Mouse (Mus musculus) limb, embryonic 13.5 days (tissue): ENCODE measurements around the gene Cnot3. TPM values are rescaled to one million over a fixed set of nuclear protein-coding genes. Genes with fewer than 3 reads are reported as not detected.

Experiments
- ATAC-seq: fragments of 200-750 bp; cut with Nextera tagmentation; 2 replicates; pipeline ENCODE4 v1.8.0; 2017; ENCODE audit warnings: low read depth, moderate number of reproducible peaks, moderate TSS enrichment; ENCODE audit not compliant: low FRiP score
- H3K27ac ChIP-seq: fragments of 300-500 bp; sonication (generic); 2 replicates; pipeline ENCODE4 v1.5.1; 2015; ENCODE audit warnings: inconsistent platforms, mild to moderate bottlenecking, moderate library complexity
- H3K27me3 ChIP-seq: fragments of 300-500 bp; sonication (generic); 2 replicates; pipeline ENCODE4 v1.6.1; 2015; ENCODE audit warnings: mild to moderate bottlenecking, inconsistent platforms
- H3K36me3 ChIP-seq: fragments of 300-500 bp; sonication (generic); 2 replicates; pipeline ENCODE4 v1.6.1; 2015; ENCODE audit warnings: inconsistent platforms, mild to moderate bottlenecking, moderate library complexity
- H3K4me1 ChIP-seq: fragments of 300-500 bp; sonication (generic); 2 replicates; pipeline ENCODE4 v1.6.1; 2015; ENCODE audit warnings: inconsistent platforms
- H3K4me2 ChIP-seq: fragments of 300-500 bp; sonication (generic); replicated peaks from 2 replicates; pipeline ENCODE4 v1.6.1; 2015; ENCODE audit warnings: inconsistent platforms, mild to moderate bottlenecking, moderate library complexity
- H3K4me3 ChIP-seq: fragments of 300-500 bp; sonication (generic); 2 replicates; pipeline ENCODE4 v1.5.1; 2015; ENCODE audit warnings: moderate library complexity, mild to moderate bottlenecking, inconsistent platforms
- H3K9ac ChIP-seq: fragments of 300-500 bp; sonication (generic); 2 replicates; pipeline ENCODE4 v1.6.1; 2015; ENCODE audit warnings: mild to moderate bottlenecking, inconsistent platforms
- H3K9me3 ChIP-seq: fragments of 300-500 bp; sonication (generic); 2 replicates; pipeline ENCODE4 v1.6.1; 2016; ENCODE audit warnings: inconsistent platforms
- WGBS: fragments of 180-500 bp; shearing (Covaris S2); methylation state at CpG from one replicate; pipeline ENCODE4 v1.1.7; 2015; 5-methylcytosine and 5-hydroxymethylcytosine counted together
- polyA plus RNA-seq: library from polyadenylated mRNA; unstranded; fragments of >200 nt; fragmentation: Nextera tagmentation; extraction: Ambion mirVana; gene quantifications from 2 replicates; pipeline ENCODE4 v1.2.1, GENCODE M21; 2015

Gene Cnot3
- polyA plus RNA-seq, 1 experiment from 2014 or later, result 63.7 TPM

DNA sequence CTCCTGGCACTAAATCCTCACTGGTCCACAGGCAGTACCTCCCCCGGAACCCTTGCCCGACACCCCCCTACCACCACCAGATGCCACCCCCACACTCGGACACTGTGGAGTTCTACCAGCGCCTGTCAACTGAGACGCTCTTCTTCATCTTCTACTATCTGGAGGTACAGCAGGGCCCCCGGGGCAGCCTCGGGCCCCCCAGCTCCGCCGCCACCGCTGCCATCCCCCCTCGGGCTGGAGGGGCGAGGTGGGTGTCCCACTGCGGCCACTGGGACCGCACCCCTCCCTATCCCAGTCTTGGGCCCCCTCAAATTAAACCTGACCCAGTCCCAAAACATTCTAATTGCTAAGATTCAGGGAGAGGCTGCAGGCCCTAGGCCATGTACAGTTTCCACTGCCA lies 13.5 kb downstream of the Cnot3 start:
- H3K27me3 ChIP-seq, result no peaks in the 10 kb centered on the region
- H3K9me3 ChIP-seq, result no peaks in the 10 kb centered on the region
- no peak for ATAC-seq
- H3K4me2 ChIP-seq, result no peak overlapping the region
- peaks cover 100% of the 10 kb centered on the region for H3K36me3 ChIP-seq
- H3K4me3 ChIP-seq, result no peak overlapping the region
- no peak overlapping the region for H3K27ac ChIP-seq
- peaks cover 6% of the 10 kb centered on the region for H3K4me1 ChIP-seq
- H3K9ac ChIP-seq, result no peak overlapping the region
- WGBS, result 94% methylated on average over 14 of the region's 14 CpGs

DNA sequence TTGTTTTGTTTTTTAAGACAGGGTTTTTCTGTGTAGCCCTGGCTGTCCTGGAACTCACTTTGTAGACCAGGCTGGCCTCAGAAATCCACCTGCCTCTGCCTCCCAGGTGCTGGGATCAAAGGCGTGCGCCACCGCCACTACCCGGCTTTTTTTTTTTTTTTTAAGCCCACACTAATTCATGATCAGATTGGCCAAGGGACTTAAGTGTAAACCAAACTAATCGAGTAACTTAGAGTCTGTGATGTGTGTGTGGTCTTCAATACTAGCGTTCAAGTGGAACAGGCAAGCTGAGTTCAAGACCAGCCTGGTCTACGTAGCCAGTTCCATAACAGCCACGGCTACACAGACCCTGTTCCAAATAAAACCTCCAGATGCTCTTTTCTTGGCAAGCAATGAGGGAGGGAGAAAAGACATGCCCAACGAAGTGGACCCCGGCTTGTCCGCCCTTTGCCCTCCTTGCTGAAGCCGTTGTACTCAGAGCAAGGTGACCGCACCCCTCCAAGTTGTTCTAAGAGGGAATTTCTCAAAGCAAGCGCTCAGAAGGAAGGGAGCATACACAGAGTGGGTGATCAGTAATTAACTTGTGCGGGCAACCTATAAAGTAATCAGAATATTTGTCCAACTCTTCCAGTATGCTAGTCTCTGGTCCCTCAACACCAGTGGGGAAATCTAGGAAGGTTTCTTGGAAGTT lies 19.6 kb downstream of the Cnot3 start:
- Histone ChIP-seq H3K4me1 (peaks cover 23% of the 10 kb centered on the region), H3K27ac (peak overlapping the region; percentile 81), H3K4me2 (peak overlapping the region; percentile 86), H3K9me3 (no peaks in the 10 kb centered on the region), H3K36me3 (peaks cover 40% of the 10 kb centered on the region), H3K9ac (peak overlapping the region; percentile 84), H3K27me3 (no peaks in the 10 kb centered on the region), H3K4me3 (peak overlapping the region; percentile 77)
- ATAC-seq, result peak; percentile 4; the same call in 1 of the 2 replicates
- 37% methylated on average over 15 of the region's 15 CpGs for WGBS

DNA sequence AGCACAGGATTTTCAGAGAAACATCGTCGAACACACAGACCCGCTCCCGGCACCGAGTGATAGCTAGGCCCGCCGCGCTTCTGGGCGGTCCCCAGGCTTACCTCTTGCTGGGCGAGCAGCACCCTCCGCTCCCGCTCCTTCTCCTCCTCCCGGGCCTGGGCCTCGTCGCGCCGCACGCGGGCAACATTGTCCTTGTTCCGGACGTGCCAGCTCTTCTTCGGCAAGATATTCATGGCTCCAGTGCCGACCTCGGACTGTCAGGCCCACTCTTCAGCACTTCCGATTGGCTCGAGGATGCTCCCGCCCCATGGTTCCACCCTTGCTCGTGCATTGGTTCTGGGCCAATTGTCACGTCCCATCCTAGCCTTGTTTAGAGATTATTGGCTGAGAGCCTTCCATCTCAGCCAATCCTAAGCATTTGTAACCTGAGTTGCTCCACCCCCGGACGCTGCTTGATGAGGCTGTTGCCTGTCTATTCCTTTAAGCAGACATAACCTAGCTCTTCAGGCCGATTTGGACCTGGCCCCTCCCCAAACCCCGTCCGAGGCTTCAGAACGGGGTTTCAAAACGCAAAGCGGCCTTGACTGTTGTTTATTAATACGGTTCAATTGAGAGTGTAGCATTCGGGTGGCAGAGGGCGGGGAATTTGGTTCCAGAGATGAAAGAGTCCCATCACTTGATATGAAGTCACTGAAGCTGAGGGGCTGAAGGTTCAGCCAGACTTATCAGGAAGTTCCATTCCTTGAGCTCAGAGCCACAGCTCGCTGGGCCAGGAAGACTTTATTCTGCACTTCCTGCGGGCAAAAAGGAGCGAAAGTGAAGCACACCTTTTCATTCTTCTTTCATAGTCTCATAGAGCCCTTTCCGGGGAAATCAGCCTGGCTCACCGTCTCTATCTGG lies 20.4 kb downstream of the Cnot3 start, which contains the start of gene Leng1:
Gene Leng1, minus strand, starts transcription at position 626 of the 900 bp plus-strand sequence.
- peak; percentile 98 for ATAC-seq
- 4% methylated on average over 45 of the region's 45 CpGs for WGBS

DNA sequence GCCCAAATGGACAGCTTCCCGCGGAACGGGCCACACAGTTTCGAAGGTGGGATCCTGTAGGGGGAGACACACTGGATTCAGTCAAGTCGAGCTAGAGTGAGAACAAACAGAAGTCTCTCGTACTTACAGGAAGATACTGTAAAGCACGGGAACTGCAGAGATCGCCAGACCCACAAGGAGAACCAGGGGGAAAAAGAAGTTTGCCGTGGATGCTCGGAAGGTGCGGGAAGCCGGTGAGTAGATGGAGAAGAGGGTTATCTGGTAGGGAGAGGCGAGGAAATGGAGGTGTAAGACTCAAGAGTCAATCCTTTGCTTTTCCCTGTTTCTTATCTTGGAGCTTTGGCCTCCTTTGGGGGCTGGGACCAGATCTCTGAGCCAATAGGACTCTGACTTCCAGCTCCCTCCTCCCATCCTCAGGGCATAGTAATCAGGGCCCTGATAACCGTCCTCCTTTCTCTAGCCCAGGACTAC lies 21.9 kb downstream of the Cnot3 start:
- Histone ChIP-seq H3K4me1 (peaks cover 23% of the 10 kb centered on the region), H3K9me3 (no peaks in the 10 kb centered on the region), H3K36me3 (peaks cover 17% of the 10 kb centered on the region), H3K27me3 (no peaks in the 10 kb centered on the region), H3K27ac (no peak overlapping the region), H3K4me3 (no peak overlapping the region), H3K4me2 (peak overlapping the region; percentile 31), H3K9ac (no peak overlapping the region)
- 13% methylated on average over 14 of the region's 14 CpGs for WGBS
- ATAC-seq, result no peak

More for the DNA sequence above, 20.4 kb downstream of the Cnot3 start, which contains the start of gene Leng1:
- H3K4me2 ChIP-seq, result peak within 1 kb of the TSS; percentile 86
- no peaks in the 10 kb centered on the region for H3K9me3 ChIP-seq
- peak within 1 kb of the TSS; percentile 84 for H3K9ac ChIP-seq
- peaks cover 23% of the 10 kb centered on the region for H3K4me1 ChIP-seq
- peak within 1 kb of the TSS; percentile 77 for H3K4me3 ChIP-seq
- H3K27me3 ChIP-seq, result no peaks in the 10 kb centered on the region
- peaks cover 32% of the 10 kb centered on the region for H3K36me3 ChIP-seq
- peak within 1 kb of the TSS; percentile 81 for H3K27ac ChIP-seq

DNA sequence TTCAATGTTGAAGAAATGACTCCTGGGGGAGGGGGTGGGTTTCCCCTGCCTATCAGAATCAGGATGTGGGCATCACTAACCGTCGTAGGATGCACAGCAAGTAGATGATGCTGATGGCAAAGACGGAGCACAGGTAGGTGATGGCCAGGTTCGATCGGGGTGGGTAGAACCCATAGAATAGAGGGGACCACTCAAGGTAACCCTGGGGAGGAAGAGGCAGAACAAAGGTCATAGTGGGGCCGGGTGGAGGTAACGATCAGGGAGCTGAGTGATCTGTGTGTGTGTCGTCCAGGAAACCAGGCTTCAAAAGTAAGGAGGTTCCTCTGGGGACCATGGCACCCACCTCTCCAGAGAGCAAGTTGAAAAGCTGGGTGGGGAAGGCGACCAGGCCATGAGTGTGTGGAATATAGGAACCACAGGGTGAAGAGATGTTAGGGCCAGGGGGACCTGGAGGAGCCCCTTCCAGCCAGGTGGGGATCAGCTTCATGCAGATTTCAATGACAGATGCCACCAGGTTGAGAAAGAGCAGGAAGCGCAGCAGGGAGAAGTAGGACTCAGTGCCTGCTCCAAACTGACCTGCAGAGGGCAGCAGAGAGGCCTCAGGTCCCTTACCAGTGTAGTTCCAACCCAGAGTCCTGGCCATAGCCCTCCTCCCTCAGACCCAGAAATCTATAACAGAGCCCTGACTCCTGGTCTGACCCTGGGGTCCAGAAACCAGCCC lies 29.6 kb downstream of the Cnot3 start:
- H3K36me3 ChIP-seq, result peaks cover 17% of the 10 kb centered on the region
- H3K4me3 ChIP-seq, result no peak overlapping the region
- no peak overlapping the region for H3K4me2 ChIP-seq
- H3K9me3 ChIP-seq, result no peaks in the 10 kb centered on the region
- 71% methylated on average over 10 of the region's 10 CpGs for WGBS
- ATAC-seq, result peak; percentile 81
- H3K27ac ChIP-seq, result no peak overlapping the region
- no peak overlapping the region for H3K9ac ChIP-seq
- no peaks in the 10 kb centered on the region for H3K27me3 ChIP-seq
- no peaks in the 10 kb centered on the region for H3K4me1 ChIP-seq

DNA sequence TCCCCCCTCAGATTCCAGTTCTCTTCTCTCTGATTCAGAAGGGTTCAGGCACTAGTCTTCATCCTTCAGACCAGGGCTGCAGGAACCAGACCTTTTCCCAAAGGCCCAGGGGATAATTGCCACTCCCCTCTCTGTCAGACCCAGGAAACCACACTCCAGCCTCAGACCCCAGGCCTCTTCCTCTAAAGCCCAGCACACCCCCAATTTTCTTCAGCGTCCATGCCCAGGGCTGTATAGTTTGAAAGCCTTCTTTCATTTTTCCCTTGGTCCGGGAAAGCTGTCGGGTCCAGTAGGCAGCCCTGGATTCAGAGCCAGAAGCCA lies 30.1 kb downstream of the Cnot3 start:
- H3K9ac ChIP-seq, result no peak overlapping the region
- ATAC-seq, result 0 out of 2 replicates have a peak, but pooled peaks have one; percentile 10
- 79% methylated on average over 3 of the region's 3 CpGs for WGBS

DNA sequence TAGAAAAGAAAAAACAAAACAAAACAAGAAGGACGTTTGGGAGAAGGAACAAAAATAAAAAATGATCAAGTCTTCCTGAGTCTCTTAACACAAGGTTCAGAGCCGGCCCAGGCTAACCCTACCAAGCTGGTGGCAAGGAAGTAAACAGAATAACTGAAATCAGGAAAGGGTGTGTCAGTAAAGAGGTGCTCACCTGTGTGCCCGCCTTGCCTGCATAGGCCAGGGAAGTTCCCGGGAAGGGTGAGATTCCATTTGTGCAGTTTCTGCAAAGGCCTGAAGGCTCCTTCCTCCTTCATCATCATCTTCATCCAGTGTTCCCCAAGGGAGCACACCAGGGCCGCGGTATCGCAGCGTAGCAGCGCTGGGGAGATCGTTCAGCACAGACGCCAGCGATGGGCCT lies 31.3 kb downstream of the Cnot3 start:
- Histone ChIP-seq H3K27ac (no peak overlapping the region), H3K9ac (peak overlapping the region; percentile 25; the same call in 1 of the 2 replicates), H3K4me2 (no peak overlapping the region), H3K36me3 (peaks cover 28% of the 10 kb centered on the region), H3K4me3 (no peak overlapping the region), H3K27me3 (no peaks in the 10 kb centered on the region), H3K9me3 (no peaks in the 10 kb centered on the region), H3K4me1 (no peaks in the 10 kb centered on the region)
- no peak for ATAC-seq
- 89% methylated on average over 12 of the region's 12 CpGs for whole genome bisulfite sequencing

More for the DNA sequence above, 30.1 kb downstream of the Cnot3 start:
- H3K4me3 ChIP-seq, result no peak overlapping the region
- no peaks in the 10 kb centered on the region for H3K27me3 ChIP-seq
- H3K9me3 ChIP-seq, result no peaks in the 10 kb centered on the region
- H3K4me2 ChIP-seq, result no peak overlapping the region
- no peaks in the 10 kb centered on the region for H3K4me1 ChIP-seq
- peaks cover 18% of the 10 kb centered on the region for H3K36me3 ChIP-seq
- H3K27ac ChIP-seq, result no peak overlapping the region

DNA sequence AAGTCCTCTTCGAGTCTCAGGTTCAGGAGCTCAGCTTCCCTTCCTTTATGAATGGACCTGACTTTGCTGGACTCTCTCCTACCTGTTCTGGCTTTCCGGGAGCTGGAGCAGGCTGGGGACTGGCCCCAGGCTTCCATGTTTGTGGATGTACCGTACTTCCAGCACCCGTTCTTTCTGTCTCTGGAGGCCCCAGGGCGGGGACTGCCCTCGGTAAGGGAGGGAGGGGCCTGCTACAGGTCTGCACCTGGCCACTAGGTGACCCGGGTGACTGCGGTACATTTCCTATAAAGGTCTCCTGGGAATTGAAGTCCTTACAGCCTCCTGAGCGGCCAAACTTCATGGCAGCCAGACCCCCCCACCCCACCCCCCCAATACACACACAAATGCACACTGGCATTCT lies 32.3 kb downstream of the Cnot3 start, which contains the start of gene Tmc4:
Gene Tmc4, minus strand, starts transcription at position 212 of the 400 bp plus-strand sequence.
- Histone ChIP-seq H3K4me1 (no peaks in the 10 kb centered on the region), H3K9me3 (no peaks in the 10 kb centered on the region), H3K36me3 (peaks cover 36% of the 10 kb centered on the region), H3K27ac (no peak within 1 kb of the TSS), H3K4me2 (no peak within 1 kb of the TSS), H3K9ac (peak within 1 kb of the TSS; percentile 25; the same call in 1 of the 2 replicates), H3K4me3 (no peak within 1 kb of the TSS), H3K27me3 (no peaks in the 10 kb centered on the region)
- no peak for ATAC-seq
- WGBS, result 44% methylated on average over 9 of the region's 9 CpGs

DNA sequence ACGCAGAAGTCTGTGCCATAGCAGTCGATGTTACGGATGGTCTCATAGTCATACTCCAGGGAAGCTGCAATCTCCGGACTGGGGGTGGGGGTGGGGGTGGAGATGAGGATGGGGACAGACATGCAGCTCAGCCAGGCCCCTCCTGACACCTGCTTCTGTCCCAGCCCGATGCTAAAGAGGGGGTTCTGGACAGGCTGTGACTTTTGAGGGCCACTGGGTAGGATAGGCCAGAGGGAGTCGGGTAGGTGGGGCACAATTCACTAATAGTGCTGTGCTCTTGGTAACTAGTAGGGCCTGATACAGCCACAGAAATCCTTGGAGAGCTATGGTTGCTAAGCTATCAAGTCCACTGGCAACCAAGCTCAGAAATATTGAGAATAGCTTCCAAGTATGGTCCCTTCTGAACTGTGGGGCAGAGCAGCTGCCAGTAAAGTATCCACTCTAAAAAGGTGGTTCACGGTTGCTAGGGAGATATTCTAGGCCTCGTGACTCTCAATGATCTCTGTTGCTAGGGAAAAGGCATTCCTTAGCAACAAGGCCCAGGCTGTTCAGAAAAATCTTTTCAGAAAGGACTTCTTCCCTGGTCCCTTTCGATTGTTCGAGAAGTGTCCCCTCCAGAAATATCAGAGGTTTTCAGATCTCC lies 39.0 kb downstream of the Cnot3 start:
- Histone ChIP-seq H3K4me3 (no peak overlapping the region), H3K4me1 (no peaks in the 10 kb centered on the region), H3K27me3 (no peaks in the 10 kb centered on the region), H3K36me3 (peaks cover 81% of the 10 kb centered on the region), H3K9me3 (no peaks in the 10 kb centered on the region), H3K27ac (no peak overlapping the region), H3K4me2 (no peak overlapping the region), H3K9ac (no peak overlapping the region)
- ATAC-seq, result no peak
- WGBS, result 84% methylated on average over 10 of the region's 10 CpGs

DNA sequence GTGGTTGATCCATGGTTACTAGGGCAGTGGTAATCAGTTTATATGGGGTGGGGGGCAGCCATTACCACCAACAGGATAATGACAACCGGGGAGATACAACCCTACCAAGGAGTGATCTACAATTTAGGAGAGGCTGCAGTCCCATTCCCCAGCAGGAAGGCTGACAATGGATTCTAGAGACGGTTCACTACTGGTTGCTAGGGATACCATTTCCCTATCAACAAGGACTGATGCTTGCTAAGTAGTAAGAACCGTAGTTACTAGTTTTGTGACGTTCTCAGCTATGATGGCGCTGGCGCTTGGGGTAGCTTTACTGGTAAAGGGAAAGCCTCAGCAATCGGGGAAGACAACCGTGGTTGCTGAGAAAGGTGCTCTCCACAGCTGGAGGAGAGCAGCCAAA lies 39.6 kb downstream of the Cnot3 start:
- H3K4me1 ChIP-seq, result no peaks in the 10 kb centered on the region

DNA sequence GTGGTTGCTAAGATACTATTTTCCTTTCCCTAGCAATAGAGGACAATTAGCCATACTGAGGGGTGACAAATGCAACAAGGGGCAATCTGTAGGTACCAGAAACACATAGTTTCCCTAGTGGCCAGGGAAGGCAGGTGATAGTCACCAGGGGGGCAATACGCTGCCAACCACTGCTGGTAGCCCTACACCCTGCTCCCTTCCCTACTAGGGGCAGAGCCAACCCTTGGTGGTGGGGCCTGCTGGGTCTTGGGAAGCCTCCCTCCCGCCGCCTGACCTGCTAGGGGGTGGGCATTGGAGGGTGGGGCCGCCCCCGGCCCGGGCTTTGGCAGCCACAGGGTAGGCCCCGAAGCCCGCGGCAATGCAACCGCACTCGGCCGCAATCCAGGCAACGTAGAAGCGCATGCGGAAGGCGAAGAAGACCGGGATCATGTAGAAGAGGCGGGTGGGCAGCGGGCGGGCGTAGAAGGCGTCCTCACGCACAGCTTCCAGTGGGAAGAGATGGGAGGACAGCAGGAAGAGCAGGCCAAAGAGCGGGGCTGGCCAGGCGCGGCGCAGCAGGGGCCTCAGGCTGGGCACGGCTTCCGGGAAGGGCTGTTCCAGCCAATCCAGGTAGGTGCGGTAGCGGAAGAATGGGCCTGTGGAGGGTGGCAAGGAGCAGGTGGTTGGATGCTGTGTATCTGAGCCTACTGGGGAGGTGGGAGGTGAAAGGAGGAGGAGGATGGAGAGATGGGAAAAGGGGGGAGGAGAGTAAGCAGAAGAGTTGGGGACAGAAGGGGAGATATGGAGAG lies 40.5 kb downstream of the Cnot3 start:
- H3K27me3 ChIP-seq, result no peaks in the 10 kb centered on the region
- no peak overlapping the region for H3K27ac ChIP-seq
- H3K4me3 ChIP-seq, result no peak overlapping the region
- no peaks in the 10 kb centered on the region for H3K4me1 ChIP-seq
- H3K9ac ChIP-seq, result no peak overlapping the region
- H3K9me3 ChIP-seq, result no peaks in the 10 kb centered on the region
- 80% methylated on average over 31 of the region's 31 CpGs for WGBS
- H3K4me2 ChIP-seq, result no peak overlapping the region
- H3K36me3 ChIP-seq, result peaks cover 82% of the 10 kb centered on the region
- no peak for ATAC-seq

More for the DNA sequence above, 39.6 kb downstream of the Cnot3 start:
- no peak overlapping the region for H3K4me2 ChIP-seq
- no peak overlapping the region for H3K27ac ChIP-seq
- H3K9me3 ChIP-seq, result no peaks in the 10 kb centered on the region
- H3K36me3 ChIP-seq, result peaks cover 80% of the 10 kb centered on the region
- 91% methylated on average over 8 of the region's 8 CpGs for WGBS
- no peak for ATAC-seq
- no peak overlapping the region for H3K4me3 ChIP-seq
- no peak overlapping the region for H3K9ac ChIP-seq
- no peaks in the 10 kb centered on the region for H3K27me3 ChIP-seq
